Mouse (Mus musculus) thymus, postnatal 4 days (tissue): ENCODE results near the gene Uvrag.
A peak's percentile ranks its signal among the peaks of the same experiment; 100 is the strongest.
"Not testable (repeated sequence)": the region's sequence is repeated elsewhere in the genome, so short reads cannot be mapped to it uniquely, and the experiment has no call there.

Experiments
- DNase-seq: peaks from one replicate; pipeline ENCODE4 v3.0.0; 2021

Gene Uvrag

GRCm38 (mm10) chr7:99094336-99094735 is 46.6 kb downstream of the Uvrag start:
- DNase-seq: no peak

GRCm38 (mm10) chr7:99091915-99092645 is 48.9 kb downstream of the Uvrag start:
- no peak for DNase-seq

GRCm38 (mm10) chr7:99089716-99090115 is 51.2 kb downstream of the Uvrag start:
- DNase-seq: no peak

GRCm38 (mm10) chr7:99088576-99089346 is 52.2 kb downstream of the Uvrag start:
- no peak for DNase-seq

- no peak for DNase-seq
Measured at GRCm38 (mm10) chr7:99087581-99087980, 53.4 kb downstream of the Uvrag start.

- DNase-seq: peak; percentile 76
Measured at GRCm38 (mm10) chr7:99086646-99087443, 54.1 kb downstream of the Uvrag start.

GRCm38 (mm10) chr7:99085249-99085648 is 55.7 kb downstream of the Uvrag start:
- no peak for DNase-seq

- DNase-seq: peak; percentile 80
Measured at GRCm38 (mm10) chr7:99079522-99079921, 61.4 kb downstream of the Uvrag start.

GRCm38 (mm10) chr7:99078805-99079204 is 62.1 kb downstream of the Uvrag start:
- no peak for DNase-seq

GRCm38 (mm10) chr7:99077234-99077633 is 63.7 kb downstream of the Uvrag start:
- no peak for DNase-seq

- no peak for DNase-seq
Measured at GRCm38 (mm10) chr7:99075101-99075500, 65.8 kb downstream of the Uvrag start.

GRCm38 (mm10) chr7:99073734-99074372 is 67.1 kb downstream of the Uvrag start:
- DNase-seq: peak; percentile 45

GRCm38 (mm10) chr7:99067710-99068109 is 73.2 kb downstream of the Uvrag start:
- DNase-seq: no peak

GRCm38 (mm10) chr7:99065920-99066319 is 75.0 kb downstream of the Uvrag start:
- no peak for DNase-seq

GRCm38 (mm10) chr7:99065391-99065831 is 75.5 kb downstream of the Uvrag start:
- no peak for DNase-seq

- no peak for DNase-seq
Measured at GRCm38 (mm10) chr7:99064795-99065194, 76.1 kb downstream of the Uvrag start.

GRCm38 (mm10) chr7:99062263-99062662 is 78.7 kb downstream of the Uvrag start:
- DNase-seq: not testable (repeated sequence)

GRCm38 (mm10) chr7:99061056-99061680 is 79.8 kb downstream of the Uvrag start:
- no peak for DNase-seq

GRCm38 (mm10) chr7:99060476-99060875 is 80.5 kb downstream of the Uvrag start:
- no peak for DNase-seq

GRCm38 (mm10) chr7:99059934-99060333 is 81.0 kb downstream of the Uvrag start:
- no peak for DNase-seq

GRCm38 (mm10) chr7:99057053-99057630 is 83.8 kb downstream of the Uvrag start:
- DNase-seq: no peak

- DNase-seq: no peak
Measured at GRCm38 (mm10) chr7:99053626-99054025, 87.3 kb downstream of the Uvrag start.
